Mouse (Mus musculus) hindbrain, postnatal 0 days (tissue): ENCODE results near the gene Pald1. TPM values are rescaled to one million over a fixed set of nuclear protein-coding genes. Genes with fewer than 3 reads are reported as not detected.

Experiments
- ATAC-seq: fragments of 200-750 bp; cut with Nextera tagmentation; 2 replicates; pipeline ENCODE4 v1.8.0; 2017; ENCODE audit warnings: mild to moderate bottlenecking, moderate TSS enrichment, moderate library complexity
- DNase-seq: peaks from one replicate; pipeline ENCODE4 v3.0.0-alpha.2; 2015; ENCODE audit warnings: low spot score
- H3K27ac ChIP-seq: fragments of 300-500 bp; sonication (generic); 2 replicates; pipeline ENCODE4 v1.5.1; 2014; ENCODE audit warnings: mild to moderate bottlenecking
- H3K27me3 ChIP-seq: fragments of 300-500 bp; sonication (generic); 2 replicates; pipeline ENCODE4 v1.6.1; 2014; ENCODE audit warnings: low read length, mixed read lengths; ENCODE audit not compliant: insufficient read depth
- H3K36me3 ChIP-seq: fragments of 300-500 bp; sonication (generic); 2 replicates; pipeline ENCODE4 v1.6.1; 2014; ENCODE audit warnings: low read length, mixed read lengths; ENCODE audit not compliant: insufficient read depth
- H3K4me1 ChIP-seq: fragments of 300-500 bp; sonication (generic); 2 replicates; pipeline ENCODE4 v1.6.1; 2014; ENCODE audit warnings: antibody characterized with exemption, low read length, mixed read lengths; ENCODE audit not compliant: insufficient read depth
- H3K4me2 ChIP-seq: fragments of 300-500 bp; sonication (generic); 2 replicates; pipeline ENCODE4 v1.6.1; 2014; ENCODE audit warnings: low read depth, mild to moderate bottlenecking, low read length, moderate library complexity, mixed read lengths
- H3K4me3 ChIP-seq: fragments of 300-500 bp; sonication (generic); 2 replicates; pipeline ENCODE4 v1.5.1; 2014; ENCODE audit warnings: low read length
- H3K9ac ChIP-seq: fragments of 300-500 bp; sonication (generic); replicated peaks from 2 replicates; pipeline ENCODE4 v1.6.1; 2014; ENCODE audit warnings: mild to moderate bottlenecking, low read length, moderate library complexity, mixed read lengths
- H3K9me3 ChIP-seq: fragments of 300-500 bp; sonication (generic); 2 replicates; pipeline ENCODE4 v1.6.1; 2016; ENCODE audit warnings: low read length, mixed read lengths
- CTCF ChIP-seq: IDR thresholded peaks from 2 replicates; pipeline ENCODE4 v1.5.1; 2016; ENCODE audit warnings: antibody characterized with exemption, control low read depth, low read depth
- WGBS: fragments of 180-500 bp; shearing (Covaris S2); extraction: QIAGEN DNeasy Blood & Tissue Kit; methylation state at CpG from one replicate; pipeline ENCODE4 v1.1.7; 2014; 5-methylcytosine and 5-hydroxymethylcytosine counted together
- polyA plus RNA-seq: library from polyadenylated mRNA; unstranded; fragments of >200 nt; fragmentation: Nextera tagmentation; extraction: Ambion mirVana; gene quantifications from 2 replicates; pipeline ENCODE4 v1.2.1, GENCODE M21; 2015
- total RNA-seq: library from RNA; depleted of rRNA; stranded (reverse); fragments of >200 nt; gene quantifications from 2 replicates; pipeline ENCODE4 v1.2.3, GENCODE M21; 2014

Gene Pald1
- total and polyA plus RNA-seq, 2 experiments from 2014 or later, result 21.7 to 34.3 TPM

DNA sequence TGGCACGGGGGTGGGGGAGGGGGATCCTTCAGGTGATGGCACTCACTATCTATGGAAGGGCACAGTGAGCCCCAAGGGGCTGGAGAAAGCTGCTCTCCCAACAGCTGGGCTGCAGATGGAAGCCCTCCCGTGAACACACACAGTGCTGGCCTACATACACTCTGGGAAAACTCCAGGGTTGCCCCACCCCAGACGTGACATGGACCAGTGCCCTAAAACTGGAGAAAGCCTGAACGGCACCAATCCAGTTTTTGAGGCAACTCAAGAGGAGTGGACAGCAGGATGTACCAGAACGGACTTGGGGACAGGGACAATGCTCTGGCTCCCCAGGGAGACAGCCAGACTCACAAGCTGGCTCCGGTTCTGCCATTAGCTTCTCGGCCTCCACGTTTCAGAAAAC lies 58.6 kb downstream of the Pald1 start:
- no peak for DNase-seq
- no peak overlapping the region for H3K4me2 ChIP-seq
- no peaks in the 10 kb centered on the region; the same call in 1 of the 2 replicates for H3K9me3 ChIP-seq
- no peak overlapping the region for H3K9ac ChIP-seq
- no peak overlapping the region for H3K27ac ChIP-seq
- WGBS, result 58% methylated on average over 8 of the region's 8 CpGs
- peaks cover 8% of the 10 kb centered on the region for H3K4me1 ChIP-seq
- no peak for TF ChIP-seq CTCF
- peaks cover 10% of the 10 kb centered on the region; the same call in 1 of the 2 replicates for H3K36me3 ChIP-seq
- ATAC-seq, result no peak
- H3K27me3 ChIP-seq, result no peaks in the 10 kb centered on the region
- no peak overlapping the region for H3K4me3 ChIP-seq

GRCm38 (mm10) chr10:61318527-61318926 lies 64.8 kb downstream of the Pald1 start:
- Histone ChIP-seq H3K27ac (no peak overlapping the region), H3K4me2 (no peak overlapping the region), H3K4me3 (no peak overlapping the region), H3K4me1 (no peaks in the 10 kb centered on the region), H3K9me3 (no peaks in the 10 kb centered on the region; the same call in 1 of the 2 replicates), H3K36me3 (peaks cover 10% of the 10 kb centered on the region; the same call in 1 of the 2 replicates), H3K27me3 (no peaks in the 10 kb centered on the region), H3K9ac (no peak overlapping the region)
- WGBS, result 92% methylated on average over 3 of the region's 3 CpGs
- ATAC-seq, result no peak
- no peak for DNase-seq
- TF ChIP-seq CTCF, result no peak

GRCm38 (mm10) chr10:61315324-61315880 lies 67.9 kb downstream of the Pald1 start:
- DNase-seq (no peak), ATAC-seq (no peak)
- Histone ChIP-seq H3K4me1 (no peaks in the 10 kb centered on the region), H3K4me3 (no peak overlapping the region), H3K9ac (no peak overlapping the region), H3K27me3 (no peaks in the 10 kb centered on the region), H3K27ac (no peak overlapping the region), H3K9me3 (no peaks in the 10 kb centered on the region), H3K4me2 (no peak overlapping the region), H3K36me3 (no peaks in the 10 kb centered on the region)
- 37% methylated on average over 9 of the region's 9 CpGs for WGBS
- no peak for TF ChIP-seq CTCF

DNA sequence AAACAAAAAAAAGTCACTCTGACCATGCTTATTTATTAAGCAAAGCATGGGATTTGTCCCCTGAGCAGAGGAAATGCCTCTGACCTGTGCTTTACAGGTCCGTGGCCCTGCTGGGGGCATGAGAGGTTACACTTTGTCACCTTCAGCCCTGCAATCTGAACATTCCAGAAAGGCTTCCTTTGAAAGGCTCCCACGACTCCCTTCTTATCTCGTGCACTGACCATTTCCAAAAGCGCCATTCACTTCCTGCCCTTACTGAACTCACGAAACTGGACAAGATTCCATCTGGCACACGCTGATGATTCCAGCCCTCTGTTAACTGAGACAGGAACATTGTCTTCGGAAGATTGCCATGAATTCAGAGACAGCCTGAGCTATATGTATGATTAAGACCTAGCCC lies 69.6 kb downstream of the Pald1 start:
- no peak overlapping the region for H3K27ac ChIP-seq
- no peak for TF ChIP-seq CTCF
- ATAC-seq, result no peak
- H3K9me3 ChIP-seq, result no peaks in the 10 kb centered on the region
- no peaks in the 10 kb centered on the region for H3K4me1 ChIP-seq
- no peak for DNase-seq
- no peaks in the 10 kb centered on the region for H3K36me3 ChIP-seq
- no peaks in the 10 kb centered on the region for H3K27me3 ChIP-seq
- WGBS, result 71% methylated on average over 7 of the region's 7 CpGs
- H3K4me2 ChIP-seq, result no peak overlapping the region
- no peak overlapping the region for H3K9ac ChIP-seq
- H3K4me3 ChIP-seq, result no peak overlapping the region

GRCm38 (mm10) chr10:61312754-61313153 lies 70.6 kb downstream of the Pald1 start:
- Histone ChIP-seq H3K27me3 (no peaks in the 10 kb centered on the region), H3K4me3 (no peak overlapping the region), H3K4me1 (no peaks in the 10 kb centered on the region), H3K9ac (no peak overlapping the region), H3K9me3 (no peaks in the 10 kb centered on the region), H3K27ac (no peak overlapping the region), H3K4me2 (no peak overlapping the region), H3K36me3 (no peaks in the 10 kb centered on the region)
- no peak for TF ChIP-seq CTCF
- DNase-seq (no peak), ATAC-seq (no peak)
- 71% methylated on average over 7 of the region's 7 CpGs for WGBS

DNA sequence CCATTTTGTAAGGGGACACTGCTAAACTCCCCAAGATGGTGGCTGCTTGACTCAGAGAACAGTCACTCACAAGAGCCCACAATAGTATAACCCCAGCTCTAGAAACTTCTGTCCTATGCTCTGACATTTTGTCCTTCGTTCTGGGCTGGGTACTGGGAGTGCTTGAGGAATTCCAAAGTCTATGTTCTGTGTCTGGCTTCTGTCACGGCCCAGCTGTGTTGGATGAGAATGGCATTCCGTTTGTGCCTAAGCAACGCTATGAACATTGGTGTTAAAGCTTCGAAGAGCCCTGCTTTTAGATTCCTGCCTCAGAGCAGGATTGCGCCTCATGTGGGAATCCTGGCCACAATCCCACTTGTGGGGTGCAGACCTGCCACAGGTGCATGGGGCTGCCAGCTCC lies 71.2 kb downstream of the Pald1 start:
- no peak overlapping the region for H3K9ac ChIP-seq
- no peaks in the 10 kb centered on the region for H3K9me3 ChIP-seq
- no peaks in the 10 kb centered on the region for H3K36me3 ChIP-seq
- H3K4me3 ChIP-seq, result no peak overlapping the region
- ATAC-seq (no peak), DNase-seq (no peak)
- no peak overlapping the region for H3K27ac ChIP-seq
- no peak overlapping the region for H3K4me2 ChIP-seq
- no peaks in the 10 kb centered on the region for H3K4me1 ChIP-seq
- H3K27me3 ChIP-seq, result no peaks in the 10 kb centered on the region
- no peak for TF ChIP-seq CTCF
- 82% methylated on average over 6 of the region's 6 CpGs for WGBS

DNA sequence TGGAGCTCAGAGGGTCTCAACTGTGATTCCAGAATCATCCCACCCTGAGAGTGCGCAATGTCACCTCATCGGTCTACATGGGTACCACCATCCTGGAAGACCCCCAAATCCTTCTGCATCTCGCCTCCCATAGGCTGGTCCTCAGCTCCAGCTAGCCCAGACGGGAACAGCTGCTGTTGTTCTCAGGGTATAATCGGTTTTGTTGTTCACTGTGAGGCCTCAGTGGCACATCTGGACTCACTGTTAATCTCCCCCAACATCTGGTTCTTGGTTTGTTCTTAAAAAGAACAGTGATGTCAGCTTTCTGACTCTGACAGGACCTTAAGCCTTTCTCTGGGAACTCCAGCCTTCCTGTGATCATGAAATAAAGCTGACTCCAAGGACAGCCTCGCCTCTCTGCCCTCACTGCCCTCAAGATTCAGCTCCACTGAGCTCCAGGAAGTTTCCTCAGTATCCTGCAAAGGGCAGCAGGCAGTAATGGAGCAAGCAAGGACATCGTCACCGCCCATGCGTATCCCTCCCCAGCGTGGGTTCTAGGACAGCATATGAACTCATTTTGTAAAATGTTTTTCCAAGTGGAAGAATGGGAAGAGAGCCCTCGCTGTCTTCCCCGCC lies 74.5 kb downstream of the Pald1 start:
- Histone ChIP-seq H3K4me1 (no peaks in the 10 kb centered on the region), H3K27ac (no peak overlapping the region), H3K4me3 (no peak overlapping the region), H3K4me2 (no peak overlapping the region), H3K36me3 (no peaks in the 10 kb centered on the region), H3K9ac (no peak overlapping the region), H3K9me3 (no peaks in the 10 kb centered on the region), H3K27me3 (no peaks in the 10 kb centered on the region)
- WGBS, result 65% methylated on average over 12 of the region's 12 CpGs
- DNase-seq, result no peak
- no peak for ATAC-seq
- TF ChIP-seq CTCF, result no peak
